Mouse (Mus musculus): ENCODE measurements at regions not wholly inside any gene's neighbourhood (a gene's known extent, or its start where the extent isn't known, plus 50 kb on each side); places are given as distances from the start of the nearest gene placed in this dataset.
"Not testable (repeated sequence)": the region's sequence is repeated elsewhere in the genome, so short reads cannot be mapped to it uniquely, and the experiment has no call there.

DNA sequence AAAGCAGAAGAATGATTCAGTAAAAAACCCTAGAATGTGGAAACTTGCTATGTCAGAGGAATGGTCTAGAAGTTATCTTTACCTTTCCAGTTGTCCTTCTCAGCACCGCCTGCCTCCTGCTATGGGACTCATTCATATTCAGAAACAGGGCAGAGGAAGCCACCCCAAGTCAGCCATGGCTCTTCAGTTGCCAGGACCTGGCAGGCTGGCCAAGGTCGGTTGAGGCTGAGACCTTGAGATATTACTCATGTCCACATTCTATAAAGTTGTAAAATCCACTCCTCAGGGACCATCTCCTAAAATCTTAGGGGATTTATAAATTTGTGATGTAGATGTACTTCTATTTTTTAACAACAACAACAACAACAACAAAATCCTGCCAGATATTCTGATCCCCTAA is 580.7 kb upstream of the Klhl29 start:
- DNase-seq (ENCODE audit: low read depth, low spot score), result no peak

DNA sequence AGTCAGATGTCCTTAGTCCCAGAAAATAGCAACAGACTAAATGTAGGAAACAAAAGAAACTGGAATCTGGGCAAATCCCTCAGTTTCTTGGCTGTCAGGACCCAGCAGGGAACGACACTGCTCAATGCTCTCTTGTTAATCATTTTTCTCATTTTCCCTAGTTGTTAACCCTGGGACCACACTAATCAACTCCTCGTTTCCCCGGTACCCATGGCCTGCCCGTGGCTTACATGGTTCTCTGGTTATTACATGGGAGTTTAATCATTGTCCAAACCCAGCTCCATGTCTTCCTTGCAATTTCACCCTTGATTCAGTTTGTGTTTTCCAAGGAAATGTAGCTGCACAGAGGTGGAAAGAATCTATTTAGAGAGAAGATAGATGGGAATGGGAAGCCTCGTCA is 580.1 kb upstream of the Klhl29 start:
- DNase-seq (ENCODE audit: low read depth, low spot score), result no peak

DNA sequence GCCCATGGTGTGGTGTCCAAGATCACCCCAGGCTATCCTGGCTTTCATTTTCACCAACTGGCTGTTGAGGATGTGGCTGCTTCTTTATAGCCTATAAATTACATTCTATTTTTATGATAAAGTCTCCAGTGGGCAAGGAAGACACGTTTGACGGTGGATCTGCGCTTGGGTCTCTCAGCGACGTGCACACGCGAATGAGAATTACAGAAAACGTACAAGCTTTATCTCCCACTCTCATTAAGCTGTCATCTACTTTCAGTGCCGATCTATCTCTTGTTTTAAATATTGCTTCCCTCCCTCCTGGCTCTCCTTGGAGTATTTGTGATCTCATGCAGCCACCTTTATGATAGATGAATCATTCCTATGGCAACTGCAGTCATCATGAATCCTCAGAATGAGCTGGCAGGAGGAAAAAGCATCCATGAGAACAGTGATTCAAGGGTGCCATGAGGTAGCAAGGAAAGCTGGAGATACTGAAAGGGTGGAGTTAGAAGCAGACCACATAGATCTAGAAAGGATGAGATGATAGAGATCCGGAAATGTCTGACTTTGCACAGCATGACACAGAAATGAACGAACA is 568.0 kb upstream of the Klhl29 start:
- DNase-seq (ENCODE audit: low read depth, low spot score), result no peak

DNA sequence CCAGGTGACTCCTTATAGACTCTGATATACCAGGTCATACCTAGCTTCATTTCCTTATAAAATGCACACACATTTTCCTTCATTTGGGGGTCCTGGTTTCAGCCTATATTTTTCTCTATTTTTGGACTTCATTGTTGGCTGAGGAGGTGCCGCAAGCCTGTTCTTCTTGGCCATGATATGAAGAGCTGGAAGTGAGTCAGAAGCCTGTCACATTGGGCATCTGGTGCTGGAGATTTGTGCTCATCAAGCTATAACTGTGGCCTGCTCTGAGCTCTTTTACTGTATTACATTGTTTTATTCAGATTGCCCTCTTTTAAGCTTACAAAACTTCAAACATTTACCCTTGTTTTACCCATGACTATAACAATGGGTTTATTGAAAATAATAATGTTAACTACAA is 545.8 kb upstream of the Klhl29 start:
- DNase-seq (ENCODE audit: low read depth, low spot score), result no peak

DNA sequence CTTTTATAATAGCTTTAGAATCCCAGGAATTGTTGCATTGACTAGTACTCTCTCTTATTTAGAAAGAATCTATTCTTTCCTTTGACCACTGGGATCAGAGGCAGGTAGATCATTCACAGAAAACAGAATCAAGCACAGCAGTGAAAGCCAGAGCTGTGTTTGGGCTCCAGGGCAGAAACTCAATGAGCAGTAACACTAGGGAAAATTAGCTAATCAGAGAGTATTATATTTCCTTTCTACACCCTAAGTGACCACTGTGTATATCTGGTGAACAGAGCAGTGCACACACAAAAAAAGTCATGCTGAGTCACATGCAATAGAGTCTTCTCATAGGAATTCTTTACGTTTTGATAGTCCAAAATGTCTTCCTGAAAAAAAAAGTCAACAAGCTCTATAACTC is 542.5 kb upstream of the Klhl29 start:
- DNase-seq (ENCODE audit: low read depth, low spot score), result no peak

DNA sequence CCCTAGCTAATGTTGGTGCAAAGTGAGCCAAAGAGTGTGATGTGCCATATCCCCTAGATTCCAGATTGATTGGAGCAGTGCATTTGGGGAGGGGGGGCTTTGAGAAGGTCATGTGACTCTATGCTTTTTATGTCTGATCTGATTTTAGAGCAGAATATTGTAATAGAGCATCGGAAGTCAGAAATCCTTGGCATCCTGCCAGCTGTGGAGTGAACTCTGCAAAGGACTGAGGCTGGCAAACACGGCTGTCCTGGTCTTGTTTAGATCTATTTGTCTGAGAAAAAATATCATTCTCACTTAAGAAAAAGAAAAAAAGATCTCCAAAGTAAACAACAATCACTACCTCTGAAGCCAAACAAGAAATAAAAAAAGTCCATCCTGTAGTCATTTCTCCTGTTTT is 530.8 kb upstream of the Klhl29 start:
- DNase-seq (ENCODE audit: low read depth, low spot score), result no peak

DNA sequence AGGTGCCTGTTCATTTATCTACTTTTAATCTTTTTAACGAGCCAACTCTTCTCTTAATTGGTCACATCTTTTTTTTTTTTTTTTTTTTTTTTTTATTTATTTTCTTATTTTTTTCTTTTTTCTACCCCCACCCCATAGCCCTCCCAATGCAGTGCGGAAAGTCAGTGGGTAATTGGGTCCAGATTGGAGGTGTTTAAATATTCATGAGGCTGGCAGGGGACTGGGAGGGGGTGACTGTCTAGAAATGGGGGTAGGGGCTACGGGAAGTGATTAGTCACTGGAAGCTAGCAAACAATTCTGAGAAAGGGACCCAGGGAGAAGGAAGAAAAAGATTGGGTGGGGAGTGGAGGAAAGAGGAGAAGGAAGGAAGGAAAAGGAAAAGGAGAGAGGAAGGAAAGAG is 516.3 kb upstream of the Klhl29 start:
- DNase-seq (ENCODE audit: low read depth, low spot score), result not testable (repeated sequence)

DNA sequence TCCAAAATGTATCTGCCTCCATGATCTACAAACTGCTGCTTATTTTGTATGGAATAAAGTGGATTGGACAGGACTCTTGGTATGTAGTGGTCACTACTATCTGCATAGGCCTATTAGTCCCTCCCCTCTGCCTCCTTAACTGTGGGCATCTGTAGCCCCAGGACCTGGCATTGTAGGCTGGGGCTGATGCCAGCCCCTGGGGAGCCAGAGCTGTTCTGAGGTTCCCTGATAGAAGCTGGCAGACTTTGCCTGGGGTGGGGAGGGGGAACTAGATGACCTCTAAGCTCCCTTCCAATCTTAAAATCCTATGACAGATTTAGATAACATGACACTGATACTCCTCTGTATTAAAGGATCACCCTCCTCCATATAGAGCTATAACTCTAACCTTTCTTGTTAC is 491.2 kb upstream of the Klhl29 start:
- DNase-seq (ENCODE audit: low read depth, low spot score), result no peak

DNA sequence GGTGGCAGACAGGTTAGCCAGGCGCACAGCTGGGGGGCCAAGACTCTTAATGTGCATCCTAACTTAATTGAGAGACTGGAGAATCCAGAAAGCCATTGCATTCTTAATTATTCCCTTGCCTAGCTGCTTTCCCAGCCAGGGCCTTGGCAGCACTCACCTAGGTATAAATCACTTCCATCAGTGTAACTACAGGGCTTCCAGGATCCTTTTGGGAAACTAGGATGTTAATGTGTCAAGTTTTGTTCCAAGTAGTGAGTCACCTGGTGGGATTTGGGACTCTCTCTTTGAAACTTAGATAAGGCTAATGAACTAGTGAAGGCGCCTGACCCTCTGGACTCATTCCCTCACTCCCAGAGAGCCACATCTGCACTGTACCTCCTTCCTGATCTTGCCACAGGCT is 484.3 kb upstream of the Klhl29 start:
- DNase-seq (ENCODE audit: low read depth, low spot score), result no peak

DNA sequence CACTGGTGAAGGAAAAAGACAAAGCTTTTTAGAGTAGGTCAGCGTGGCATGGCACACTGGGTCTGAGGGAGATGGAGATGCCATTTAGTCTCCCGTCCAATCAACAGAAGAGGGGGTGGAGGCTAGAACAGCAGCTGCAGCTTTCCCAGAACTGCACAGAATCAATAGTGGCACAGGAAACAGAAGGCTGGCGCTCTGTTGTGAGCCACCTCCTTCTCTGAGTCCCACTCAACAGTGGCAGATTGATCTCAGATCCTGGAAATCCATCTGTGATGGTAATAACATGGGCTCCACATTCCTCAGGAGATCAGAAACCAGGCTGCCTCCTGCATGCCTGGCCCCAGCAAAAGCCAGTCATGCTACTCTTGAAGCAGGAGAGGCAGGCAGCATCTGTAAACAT is 480.9 kb upstream of the Klhl29 start:
- DNase-seq (ENCODE audit: low read depth, low spot score), result no peak

DNA sequence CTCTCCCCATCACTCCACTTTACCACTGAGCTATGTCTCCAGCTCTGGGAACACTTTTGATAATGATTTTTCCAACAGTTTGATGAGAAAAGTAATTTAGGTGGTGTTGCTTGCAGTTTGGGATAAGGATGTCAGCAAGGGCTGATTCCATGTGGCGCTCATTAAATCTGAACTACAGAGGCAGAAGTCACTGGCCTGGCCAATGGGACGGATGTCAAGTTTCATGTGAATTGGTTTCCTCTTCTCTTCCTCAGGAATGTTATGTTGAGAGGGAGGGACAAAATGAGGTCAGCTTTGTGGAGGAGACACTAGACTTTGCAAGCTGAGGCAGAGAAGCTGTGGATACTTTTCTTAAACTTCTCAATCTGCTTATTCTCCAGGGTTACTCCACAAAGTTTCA is 434.9 kb upstream of the Klhl29 start:
- no peak for DNase-seq (ENCODE audit: low read depth, low spot score)

DNA sequence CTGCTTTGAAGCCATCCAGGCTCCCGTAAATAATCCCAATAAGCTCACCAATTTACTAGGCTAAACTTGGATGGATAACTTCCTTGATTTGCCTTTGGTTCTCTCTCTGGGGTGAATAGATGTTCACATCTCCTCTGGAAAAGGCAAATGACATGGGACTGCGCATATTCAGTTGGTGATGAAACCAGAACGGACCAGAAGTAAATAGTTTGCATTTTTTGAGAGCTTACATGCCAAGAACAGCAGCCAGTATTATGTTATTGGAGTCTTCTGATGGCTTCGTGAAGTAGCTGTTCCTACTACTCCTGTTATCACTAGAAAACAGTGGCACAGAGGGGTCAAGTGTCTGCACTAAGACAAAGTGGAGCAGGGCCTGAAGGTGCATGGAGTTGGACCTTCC is 434.5 kb upstream of the Klhl29 start:
- no peak for DNase-seq (ENCODE audit: low read depth, low spot score)

DNA sequence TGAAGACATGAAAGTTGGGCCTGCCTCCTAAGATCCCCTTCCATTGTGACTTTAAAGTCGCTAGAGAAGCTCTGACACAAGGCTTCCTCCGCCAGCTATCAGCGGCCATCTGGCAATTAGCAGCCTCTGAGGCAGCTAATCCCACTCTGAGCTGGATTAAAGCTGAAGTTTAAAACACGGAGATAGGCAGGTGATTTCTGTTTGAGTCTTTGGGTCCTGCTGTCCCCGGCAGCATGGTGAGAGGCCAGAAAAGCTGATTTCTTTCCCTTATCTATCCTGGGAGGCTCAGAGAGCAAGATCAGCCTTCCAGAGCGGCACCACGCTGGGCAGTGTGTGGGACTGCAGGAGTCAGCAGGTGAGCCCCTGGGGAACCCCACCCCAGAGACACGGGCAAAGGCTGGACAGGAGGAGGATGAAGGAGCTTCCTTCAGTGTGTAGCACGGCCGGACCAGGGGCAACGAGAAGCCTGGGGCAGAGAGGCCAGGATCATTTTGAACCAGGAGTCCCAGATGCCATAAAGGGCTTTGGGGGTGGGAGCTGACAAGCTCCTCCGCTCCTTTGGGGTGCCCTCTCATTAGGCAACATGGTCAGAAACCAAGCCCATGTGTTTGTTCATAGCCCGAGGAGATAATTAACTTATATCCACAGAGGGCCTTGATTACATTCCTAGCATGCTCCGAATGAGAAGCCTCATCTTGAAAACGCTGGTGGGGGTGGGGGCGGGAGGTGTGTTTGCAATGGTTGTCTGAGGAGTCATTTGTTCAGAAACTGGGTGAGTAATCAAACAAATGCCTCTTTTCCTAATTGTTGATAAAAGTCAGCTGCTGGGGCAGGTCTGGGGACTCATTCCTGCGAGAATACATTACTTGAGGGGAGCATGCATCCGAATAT is 432.8 kb upstream of the Klhl29 start:
- DNase-seq (ENCODE audit: low read depth, low spot score), result no peak

DNA sequence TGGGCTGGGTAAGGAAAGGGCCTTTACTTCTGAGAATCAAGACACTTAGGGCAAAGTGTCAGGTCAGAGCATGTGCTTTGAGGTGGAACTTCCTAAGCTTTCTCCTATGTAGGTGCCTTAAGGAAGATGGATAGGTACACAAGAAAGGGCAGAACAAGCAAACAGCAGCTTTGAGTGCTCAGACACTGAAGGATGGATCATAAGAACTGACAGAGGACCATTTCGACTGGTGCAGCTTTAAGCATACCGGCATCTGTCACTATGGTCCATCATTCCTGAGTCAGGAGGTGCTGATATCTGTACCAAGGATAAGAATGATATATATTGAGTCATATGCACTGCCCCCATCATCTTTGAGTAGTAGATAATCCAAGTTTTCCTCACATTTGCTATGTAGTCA is 430.2 kb upstream of the Klhl29 start:
- DNase-seq (ENCODE audit: low read depth, low spot score), result no peak

DNA sequence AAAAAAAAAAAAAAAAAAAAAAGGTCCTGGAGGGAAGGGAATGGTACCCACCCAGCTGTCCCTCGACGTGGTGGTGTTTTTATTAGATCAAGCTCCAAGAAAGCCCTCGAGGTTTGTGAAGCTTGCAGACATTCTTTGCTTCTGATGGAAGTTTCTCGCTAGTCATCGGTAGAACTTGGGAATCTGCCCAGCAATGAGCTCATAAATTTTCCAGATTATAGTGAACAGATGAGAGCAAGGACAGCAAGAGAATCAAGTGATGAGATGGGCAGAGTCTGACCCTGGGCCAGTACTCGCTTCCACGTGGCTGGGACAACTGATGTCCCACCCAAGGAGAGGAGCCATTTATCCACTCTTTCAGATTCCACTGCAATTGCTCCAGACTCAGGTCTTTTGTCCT is 417.6 kb upstream of the Klhl29 start:
- DNase-seq (ENCODE audit: low read depth, low spot score), result no peak

DNA sequence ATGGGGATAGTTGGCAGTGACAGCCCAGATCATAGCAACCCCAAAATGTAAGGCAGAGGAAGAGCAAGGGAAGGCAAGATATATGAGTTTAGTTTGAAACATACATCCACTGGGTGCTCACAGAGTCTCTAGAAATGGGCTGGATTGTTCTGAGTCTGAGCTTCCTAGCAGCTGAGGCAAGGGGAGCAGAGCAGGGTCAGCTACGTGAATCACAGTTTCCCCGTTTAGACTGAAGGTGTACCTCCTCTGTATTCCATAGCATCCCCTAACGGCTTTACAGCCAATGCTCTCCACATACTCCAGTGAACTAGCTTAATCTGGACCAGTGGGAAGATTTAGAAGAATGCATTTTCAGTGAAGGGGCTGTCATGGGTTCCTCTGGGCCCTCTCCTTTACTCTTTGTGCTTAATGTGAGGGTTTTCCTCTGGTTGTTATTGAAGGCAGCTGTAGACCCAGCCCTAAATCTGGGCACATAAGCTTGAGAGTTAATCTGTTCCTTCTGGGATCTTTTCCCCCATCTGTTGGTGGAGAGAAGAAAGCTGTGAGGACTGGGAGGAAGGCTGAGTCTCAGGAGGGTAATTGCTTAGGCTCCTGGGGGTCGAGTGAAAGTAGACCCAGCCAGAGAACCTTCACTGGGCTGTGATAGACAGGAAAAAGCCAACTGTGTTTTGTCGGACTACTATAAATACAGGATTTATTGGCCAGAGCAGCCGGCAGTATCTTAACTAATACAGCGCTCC is 411.8 kb upstream of the Klhl29 start:
- DNase-seq (ENCODE audit: low read depth, low spot score), result no peak

DNA sequence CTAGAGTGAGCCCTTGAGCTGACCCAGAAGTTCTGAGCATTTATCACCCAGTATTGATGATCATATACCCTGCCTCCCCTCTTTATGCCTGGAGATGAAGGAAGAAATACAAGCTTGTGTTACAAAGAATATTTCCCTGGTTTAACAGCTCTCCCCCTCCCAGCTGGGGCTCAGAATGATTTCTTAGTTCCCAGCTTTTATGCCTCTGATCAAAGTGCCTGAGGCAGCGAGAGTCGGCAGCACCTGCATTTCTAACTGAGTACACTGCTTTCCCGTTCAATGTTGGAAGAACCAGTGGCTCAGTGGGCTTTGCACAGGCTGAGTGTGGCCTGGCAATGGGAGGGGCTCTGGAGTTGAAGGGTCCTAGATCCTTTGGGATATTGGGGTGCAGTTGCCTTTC is 405.8 kb upstream of the Klhl29 start:
- DNase-seq (ENCODE audit: low read depth, low spot score), result no peak

DNA sequence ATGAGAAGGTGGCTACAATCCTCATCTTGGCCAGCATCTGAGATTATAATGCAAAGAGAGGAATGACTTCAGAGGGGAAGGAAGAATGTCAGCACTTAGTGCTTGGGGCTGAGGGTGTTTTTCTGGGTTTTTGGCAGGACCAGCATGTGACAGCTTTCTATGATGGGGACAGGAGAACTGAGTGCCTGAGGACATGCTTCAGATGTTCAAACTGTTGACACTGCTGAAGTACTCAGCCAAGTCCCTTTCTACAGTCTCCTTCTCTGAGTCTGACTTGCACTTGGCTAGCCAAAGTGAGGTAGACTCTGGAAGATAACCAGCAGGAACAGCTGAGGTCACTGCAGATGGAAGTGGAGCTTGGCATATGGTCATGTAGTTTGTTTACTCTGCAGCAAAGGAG is 402.1 kb upstream of the Klhl29 start:
- DNase-seq (ENCODE audit: low read depth, low spot score), result no peak

DNA sequence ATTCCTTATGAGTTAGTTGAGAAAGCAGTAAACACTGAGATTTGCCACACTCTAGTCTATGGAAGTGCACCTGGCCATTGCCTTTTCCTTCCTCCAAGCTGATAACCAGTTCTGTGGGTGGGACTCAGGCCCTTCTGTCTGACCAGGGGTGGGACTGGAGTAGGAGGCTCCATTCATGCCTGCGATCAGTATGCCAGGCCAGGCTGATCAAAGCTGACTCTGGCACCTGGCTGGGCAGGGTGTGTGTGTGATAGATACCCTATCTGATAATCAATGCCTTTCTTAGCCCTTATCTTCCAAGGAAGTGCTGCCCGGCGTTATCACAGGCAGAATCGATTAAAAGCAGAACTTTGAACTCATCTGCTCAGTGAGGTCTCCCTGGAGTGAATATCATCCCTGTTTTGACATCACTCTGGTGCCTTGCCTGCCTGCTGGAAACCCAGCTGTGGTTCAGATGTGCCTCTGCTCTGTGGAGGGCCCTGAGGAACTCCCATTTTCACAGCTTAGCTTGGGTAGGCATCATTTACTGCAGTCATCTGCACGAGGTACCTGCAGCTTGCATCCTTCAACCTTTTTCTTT is 396.0 kb upstream of the Klhl29 start:
- no peak for DNase-seq (ENCODE audit: low read depth, low spot score)

DNA sequence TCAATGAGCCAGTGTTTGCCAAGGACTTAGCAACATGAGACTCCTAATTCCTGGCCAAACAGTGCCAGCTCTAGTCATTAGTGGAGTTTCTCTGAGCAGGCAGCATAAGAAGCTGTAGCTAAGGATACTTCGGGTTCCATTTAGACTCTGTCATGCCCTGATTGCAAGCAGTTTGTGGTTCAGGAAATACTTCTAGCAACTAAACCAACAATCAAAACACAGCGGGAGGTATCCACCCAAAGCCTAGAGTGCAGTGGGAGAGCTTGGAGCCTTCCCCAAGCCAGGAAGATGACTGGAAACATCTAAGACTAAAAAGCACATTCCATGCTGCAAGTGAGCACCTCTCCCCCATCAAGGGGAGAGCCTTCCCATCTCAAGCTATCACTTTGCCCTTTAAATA is 395.0 kb upstream of the Klhl29 start:
- DNase-seq (ENCODE audit: low read depth, low spot score), result peak; percentile 2

DNA sequence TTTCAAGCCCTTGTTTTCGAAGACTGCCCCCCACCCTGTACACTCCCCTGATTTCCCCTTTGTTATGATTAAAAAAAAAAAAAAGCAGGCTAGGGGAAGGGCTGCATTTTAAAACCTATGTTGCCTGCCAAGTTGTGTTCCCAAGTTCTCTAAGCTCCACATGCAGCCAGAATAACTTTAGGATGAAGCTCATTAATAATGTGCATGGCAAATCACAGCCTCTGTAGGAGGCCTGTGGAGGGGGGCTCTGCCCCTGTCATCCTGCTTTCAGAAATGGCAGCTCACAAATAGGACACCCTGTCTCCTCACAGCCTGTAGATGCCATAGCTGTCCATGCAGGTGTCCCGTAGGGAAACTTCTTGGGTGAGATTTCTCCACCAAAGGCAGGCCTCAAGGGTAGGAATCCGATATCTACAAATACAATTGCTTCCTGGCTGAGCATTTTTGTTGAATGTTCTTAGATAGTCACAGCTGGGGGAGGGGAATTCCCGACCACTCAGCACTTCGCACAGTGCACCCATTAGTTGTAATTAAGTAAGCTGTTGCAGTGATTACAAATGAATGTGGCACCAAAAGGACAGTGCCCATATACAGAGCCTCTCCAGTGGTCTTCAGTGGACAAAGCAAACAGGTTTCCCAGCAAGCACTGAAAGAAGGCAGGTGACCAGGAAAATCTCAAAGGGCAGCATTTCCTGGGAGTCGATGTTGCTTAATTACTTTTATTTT is 389.1 kb upstream of the Klhl29 start:
- no peak for DNase-seq (ENCODE audit: low read depth, low spot score)

DNA sequence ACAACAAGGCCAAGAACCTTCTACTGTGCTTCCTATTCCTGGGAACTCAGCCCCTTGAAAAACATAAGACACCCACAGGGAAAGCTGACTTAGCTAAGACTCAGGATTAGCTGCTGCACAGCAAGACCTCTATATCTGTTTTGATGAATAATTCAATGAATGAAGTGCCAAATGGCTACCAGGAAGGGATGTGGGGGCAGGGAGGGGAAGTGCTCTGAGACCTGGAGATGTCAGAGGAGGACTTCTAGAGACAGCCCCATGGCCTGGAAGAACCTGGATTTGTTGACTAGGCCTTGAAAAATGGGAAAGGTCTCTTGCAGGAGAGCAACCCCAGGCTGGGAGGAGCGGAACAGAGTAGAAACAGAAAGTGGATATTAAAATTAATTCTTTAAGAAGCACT is 388.5 kb upstream of the Klhl29 start:
- DNase-seq (ENCODE audit: low read depth, low spot score), result no peak

Measured in ZHBTc4 (cell line).